Mouse (Mus musculus) heart, embryonic 15.5 days (tissue): ENCODE measurements around the gene Anks1b. TPM values are rescaled to one million over a fixed set of nuclear protein-coding genes. Genes with fewer than 3 reads are reported as not detected.

Experiments used
- ATAC-seq: fragments of 200-750 bp; cut with Nextera tagmentation; replicated peaks from 2 replicates; pipeline ENCODE4 v1.8.0; 2017; ENCODE audit warnings: low read depth, moderate TSS enrichment; ENCODE audit not compliant: insufficient number of reproducible peaks, insufficient read depth, low FRiP score
- H3K27ac ChIP-seq: fragments of 300-500 bp; sonication (generic); 2 replicates; pipeline ENCODE4 v1.5.1; 2015; ENCODE audit warnings: mild to moderate bottlenecking, inconsistent platforms
- H3K27me3 ChIP-seq: fragments of 300-500 bp; sonication (generic); 2 replicates; pipeline ENCODE4 v1.6.1; 2015; ENCODE audit warnings: inconsistent platforms
- H3K36me3 ChIP-seq: fragments of 300-500 bp; sonication (generic); 2 replicates; pipeline ENCODE4 v1.6.1; 2015; ENCODE audit warnings: mild to moderate bottlenecking, inconsistent platforms
- H3K4me1 ChIP-seq: fragments of 300-500 bp; sonication (generic); replicated peaks from 2 replicates; pipeline ENCODE4 v1.6.1; 2015; ENCODE audit warnings: inconsistent platforms
- H3K4me2 ChIP-seq: fragments of 300-500 bp; sonication (generic); 2 replicates; pipeline ENCODE4 v1.6.1; 2015; ENCODE audit warnings: inconsistent platforms, mild to moderate bottlenecking, moderate library complexity
- H3K4me3 ChIP-seq: fragments of 300-500 bp; sonication (generic); 2 replicates; pipeline ENCODE4 v1.5.1; 2015; ENCODE audit warnings: mild to moderate bottlenecking, inconsistent platforms
- H3K9ac ChIP-seq: fragments of 300-500 bp; sonication (generic); 2 replicates; pipeline ENCODE4 v1.6.1; 2015; ENCODE audit warnings: mild to moderate bottlenecking, inconsistent platforms
- H3K9me3 ChIP-seq: fragments of 300-500 bp; sonication (generic); replicated peaks from 2 replicates; pipeline ENCODE4 v1.6.1; 2016; ENCODE audit warnings: inconsistent platforms
- WGBS: fragments of 180-500 bp; shearing (Covaris S2); methylation state at CpG from one replicate; pipeline ENCODE4 v1.1.7; 2015; ENCODE audit warnings: mixed read lengths; 5-methylcytosine and 5-hydroxymethylcytosine counted together
- polyA plus RNA-seq: library from polyadenylated mRNA; unstranded; fragments of >200 nt; fragmentation: Nextera tagmentation; extraction: Ambion mirVana; gene quantifications from 2 replicates; pipeline ENCODE4 v1.2.1, GENCODE M21; 2015

Anks1b gene
- polyA plus RNA-seq: 0.44 and 0.79 TPM in 2 replicates

GRCm38 (mm10) chr10:89873146-89873950, at the start of gene Anks1b:
TSS of gene Anks1b (plus strand) at chr10:89873509.
- no peak for ATAC-seq
- WGBS: under 1% methylated on average over 47 of the region's 48 CpGs
- Histone ChIP-seq H3K36me3 (no peaks in the 10 kb centered on the region), H3K4me3 (peak within 1 kb of the TSS; percentile 58), H3K4me1 (peaks cover 13% of the 10 kb centered on the region), H3K4me2 (peak within 1 kb of the TSS; percentile 96), H3K27ac (no peak within 1 kb of the TSS), H3K9ac (peak within 1 kb of the TSS; percentile 36), H3K9me3 (no peaks in the 10 kb centered on the region), H3K27me3 (peaks cover 36% of the 10 kb centered on the region)

- no peaks in the 10 kb centered on the region for H3K36me3 ChIP-seq
- no peaks in the 10 kb centered on the region for H3K27me3 ChIP-seq
- no peak overlapping the region for H3K27ac ChIP-seq
- H3K9ac ChIP-seq: no peak overlapping the region
- no peak for ATAC-seq
- 42% methylated on average over 2 of the region's 2 CpGs for WGBS
- peaks cover 6% of the 10 kb centered on the region; the same call in 1 of the 2 replicates for H3K4me1 ChIP-seq
- H3K9me3 ChIP-seq: no peaks in the 10 kb centered on the region
- no peak overlapping the region for H3K4me3 ChIP-seq
- H3K4me2 ChIP-seq: no peak overlapping the region
Measured at GRCm38 (mm10) chr10:89823906-89824305, 49.4 kb upstream of the Anks1b start.

GRCm38 (mm10) chr10:89826896-89827295, 46.4 kb upstream of the Anks1b start:
- no peaks in the 10 kb centered on the region for H3K36me3 ChIP-seq
- ATAC-seq: no peak
- no peak overlapping the region for H3K9ac ChIP-seq
- no peak overlapping the region for H3K4me3 ChIP-seq
- no peak overlapping the region for H3K27ac ChIP-seq
- H3K27me3 ChIP-seq: no peaks in the 10 kb centered on the region
- WGBS: 52% methylated on average over 3 of the region's 3 CpGs
- no peaks in the 10 kb centered on the region for H3K9me3 ChIP-seq
- H3K4me1 ChIP-seq: no peaks in the 10 kb centered on the region
- H3K4me2 ChIP-seq: no peak overlapping the region

GRCm38 (mm10) chr10:89832334-89832733, 41.0 kb upstream of the Anks1b start:
- H3K36me3 ChIP-seq: no peaks in the 10 kb centered on the region
- WGBS: 72% methylated on average over 4 of the region's 4 CpGs
- no peak overlapping the region for H3K27ac ChIP-seq
- H3K4me3 ChIP-seq: no peak overlapping the region
- no peaks in the 10 kb centered on the region for H3K9me3 ChIP-seq
- H3K27me3 ChIP-seq: no peaks in the 10 kb centered on the region
- no peaks in the 10 kb centered on the region for H3K4me1 ChIP-seq
- ATAC-seq: no peak
- no peak overlapping the region for H3K4me2 ChIP-seq
- no peak overlapping the region for H3K9ac ChIP-seq

- H3K4me1 ChIP-seq: no peaks in the 10 kb centered on the region
- 75% methylated on average over 10 of the region's 10 CpGs for whole genome bisulfite sequencing
- no peak for ATAC-seq
Measured at GRCm38 (mm10) chr10:89833166-89833565, 40.1 kb upstream of the Anks1b start.

GRCm38 (mm10) chr10:89837476-89837875, 35.8 kb upstream of the Anks1b start:
- H3K4me3 ChIP-seq: no peak overlapping the region

More at GRCm38 (mm10) chr10:89833166-89833565, 40.1 kb upstream of the Anks1b start:
- Histone ChIP-seq H3K27ac (no peak overlapping the region), H3K4me3 (no peak overlapping the region), H3K9ac (no peak overlapping the region), H3K27me3 (no peaks in the 10 kb centered on the region), H3K9me3 (no peaks in the 10 kb centered on the region), H3K36me3 (no peaks in the 10 kb centered on the region), H3K4me2 (no peak overlapping the region)

GRCm38 (mm10) chr10:89838834-89839233, 34.5 kb upstream of the Anks1b start:
- no peaks in the 10 kb centered on the region for H3K4me1 ChIP-seq
- 69% methylated on average over 3 of the region's 3 CpGs for WGBS

More at GRCm38 (mm10) chr10:89837476-89837875, 35.8 kb upstream of the Anks1b start:
- Histone ChIP-seq H3K27me3 (no peaks in the 10 kb centered on the region), H3K27ac (no peak overlapping the region), H3K4me1 (no peaks in the 10 kb centered on the region), H3K9ac (no peak overlapping the region), H3K36me3 (no peaks in the 10 kb centered on the region), H3K9me3 (no peaks in the 10 kb centered on the region), H3K4me2 (no peak overlapping the region)
- no peak for ATAC-seq
- 51% methylated on average over 3 of the region's 3 CpGs for WGBS

GRCm38 (mm10) chr10:89850951-89851350, 22.4 kb upstream of the Anks1b start:
- ATAC-seq: no peak
- Histone ChIP-seq H3K4me2 (no peak overlapping the region), H3K9me3 (no peaks in the 10 kb centered on the region), H3K27ac (no peak overlapping the region), H3K27me3 (no peaks in the 10 kb centered on the region), H3K4me1 (no peaks in the 10 kb centered on the region), H3K36me3 (no peaks in the 10 kb centered on the region), H3K4me3 (no peak overlapping the region), H3K9ac (no peak overlapping the region)
- WGBS: 88% methylated on average over 6 of the region's 6 CpGs

More at GRCm38 (mm10) chr10:89838834-89839233, 34.5 kb upstream of the Anks1b start:
- Histone ChIP-seq H3K4me3 (no peak overlapping the region), H3K4me2 (no peak overlapping the region), H3K27ac (no peak overlapping the region), H3K9ac (no peak overlapping the region), H3K27me3 (no peaks in the 10 kb centered on the region), H3K9me3 (no peaks in the 10 kb centered on the region), H3K36me3 (no peaks in the 10 kb centered on the region)
- no peak for ATAC-seq

GRCm38 (mm10) chr10:89855251-89855875, 17.9 kb upstream of the Anks1b start:
- Histone ChIP-seq H3K4me1 (no peaks in the 10 kb centered on the region), H3K9ac (no peak overlapping the region), H3K4me3 (no peak overlapping the region), H3K27me3 (no peaks in the 10 kb centered on the region), H3K9me3 (no peaks in the 10 kb centered on the region), H3K36me3 (no peaks in the 10 kb centered on the region), H3K27ac (no peak overlapping the region), H3K4me2 (no peak overlapping the region)
- ATAC-seq: no peak
- WGBS: 75% methylated on average over 5 of the region's 5 CpGs

GRCm38 (mm10) chr10:89856286-89856685, 17.0 kb upstream of the Anks1b start:
- Histone ChIP-seq H3K9ac (no peak overlapping the region), H3K36me3 (no peaks in the 10 kb centered on the region), H3K4me2 (no peak overlapping the region), H3K4me3 (no peak overlapping the region), H3K4me1 (no peaks in the 10 kb centered on the region), H3K9me3 (no peaks in the 10 kb centered on the region), H3K27ac (no peak overlapping the region), H3K27me3 (no peaks in the 10 kb centered on the region)
- WGBS: 84% methylated on average over 7 of the region's 7 CpGs
- no peak for ATAC-seq

- no peak overlapping the region for H3K27ac ChIP-seq
- H3K4me1 ChIP-seq: peaks cover 6% of the 10 kb centered on the region
- H3K9ac ChIP-seq: no peak overlapping the region
- H3K9me3 ChIP-seq: no peaks in the 10 kb centered on the region
- WGBS: 69% methylated on average over 4 of the region's 4 CpGs
- ATAC-seq: no peak
- no peaks in the 10 kb centered on the region for H3K36me3 ChIP-seq
- H3K4me2 ChIP-seq: no peak overlapping the region
- peaks cover 19% of the 10 kb centered on the region for H3K27me3 ChIP-seq
- no peak overlapping the region for H3K4me3 ChIP-seq
Measured at GRCm38 (mm10) chr10:89868211-89868610, 5.1 kb upstream of the Anks1b start.
